Mouse (Mus musculus) cerebellum, adult 2 months (tissue): Measurements from ENCODE around the gene Bex3.
A peak's percentile ranks its signal among the peaks of the same experiment; 100 is the strongest.

Experiments
- CTCF ChIP-seq: fragments of 200-500 bp; IDR thresholded peaks from 2 replicates; pipeline ENCODE4 v1.5.1; 2011; ENCODE audit warnings: low read depth, mild to moderate bottlenecking, control low read depth, low read length, moderate library complexity, borderline replicate concordance; ENCODE audit not compliant: insufficient read depth
- POLR2A ChIP-seq: fragments of 200-500 bp; IDR thresholded peaks from 2 replicates; pipeline ENCODE4 v1.6.1; 2011; ENCODE audit warnings: low read length, control low read depth, borderline replicate concordance; ENCODE audit not compliant: insufficient read depth

DNA sequence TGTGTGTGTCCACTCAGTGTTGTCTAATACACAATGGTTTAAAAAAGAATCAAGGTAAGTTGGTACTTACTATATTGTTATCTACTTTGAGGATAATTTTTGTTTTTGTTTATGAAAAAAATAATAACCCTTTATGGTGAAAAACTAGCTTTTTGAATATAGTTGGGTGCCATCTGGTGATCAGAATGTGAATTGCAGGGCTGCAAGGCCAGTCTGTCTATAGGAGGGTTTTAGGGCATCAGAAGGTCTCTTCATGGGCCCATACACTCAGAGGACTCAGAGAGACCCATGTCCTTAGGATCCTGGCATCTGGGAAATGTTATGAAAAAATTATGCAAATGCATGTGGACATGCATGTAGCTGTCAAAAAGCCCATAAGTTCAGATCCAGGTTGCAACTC lies 34.2 kb downstream of the Bex3 start:
- TF ChIP-seq POLR2A = no peak
- peak; percentile 40; the same call in 1 of the 2 replicates for TF ChIP-seq CTCF
